Mouse (Mus musculus) lung, postnatal 25 days (tissue): ENCODE data around the gene Olfr1241.

ENCODE experiments used
- DNase-seq: peaks from one replicate; pipeline ENCODE4 v3.0.0; 2022; ENCODE audit warnings: low spot score

Gene Olfr1241

DNA sequence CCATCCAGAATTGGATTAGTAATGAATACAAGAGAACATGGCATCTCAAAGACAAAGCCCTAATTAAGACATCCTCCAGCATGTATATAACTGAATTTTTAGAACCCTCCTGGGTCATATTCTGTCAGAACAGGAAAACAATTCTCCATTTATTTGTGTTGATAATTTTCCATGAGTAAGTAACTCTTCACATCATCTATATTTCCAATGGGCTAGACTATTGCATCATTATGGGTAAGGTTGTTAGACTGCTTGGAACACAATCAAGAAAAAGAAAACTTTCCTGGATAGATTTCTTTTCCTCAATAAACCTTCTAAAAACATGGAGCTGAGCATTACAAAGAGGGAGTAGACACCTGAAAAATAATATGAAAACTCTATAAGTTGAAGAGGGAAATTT lies at the start of gene Olfr1241:
Gene Olfr1241 (minus strand): TSS at position 101 of the 400 bp plus-strand sequence.
- DNase-seq = no peak

DNA sequence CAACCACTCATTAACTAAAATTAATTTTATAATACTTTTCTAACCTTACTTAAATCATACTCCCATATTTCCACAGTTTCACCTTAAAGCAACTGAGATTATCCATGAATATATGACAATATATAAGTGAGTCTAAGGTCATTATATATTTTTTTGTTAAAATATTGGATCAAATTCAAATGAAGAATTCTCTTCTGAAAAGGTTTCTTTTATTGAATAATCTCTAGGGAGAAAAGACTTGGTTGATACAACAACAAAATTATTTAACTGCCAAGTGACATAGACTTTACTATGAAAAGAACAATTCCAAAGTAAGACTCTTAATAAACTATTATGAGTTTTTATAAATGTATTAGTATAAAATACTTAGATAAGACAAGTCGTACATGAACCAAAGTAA lies 44.5 kb upstream of the Olfr1241 start, which contains the start of gene Olfr1243:
Gene Olfr1243 (minus strand): TSS at position 101 of the 400 bp plus-strand sequence.
- no peak for DNase-seq

DNA sequence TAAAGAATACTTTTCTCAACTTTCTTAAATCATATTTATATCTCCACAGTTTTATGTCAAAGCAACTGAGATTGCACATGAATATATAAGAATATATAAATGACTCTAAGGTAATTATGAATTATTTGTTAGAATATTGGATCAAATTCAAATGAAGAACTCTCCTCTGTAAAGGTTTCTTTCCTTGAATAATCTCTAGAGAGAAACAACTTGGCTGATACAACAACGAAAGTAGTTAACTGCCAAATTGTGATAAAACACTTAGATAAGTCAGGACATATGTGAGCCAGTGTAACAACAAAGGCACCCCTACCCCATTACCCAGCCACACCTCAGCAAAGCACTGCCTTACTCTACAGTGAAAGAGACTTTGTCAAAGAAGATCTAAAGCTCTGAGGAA lies 11.3 kb upstream of the Olfr1241 start, which contains the start of gene Olfr1242:
Gene Olfr1242 (minus strand): TSS at position 101 of the 400 bp plus-strand sequence.
- no peak for DNase-seq

- no peak for DNase-seq
Measured at GRCm38 (mm10) chr2:89442900-89443299, 44.0 kb downstream of the Olfr1241 start, which contains the start of gene Olfr1240. Gene Olfr1240, minus strand, starts transcription at chr2:89443000.
